Mouse (Mus musculus) ES-Bruce4 (cell line): ENCODE measurements at regions not wholly inside any gene's neighbourhood (a gene's known extent, or its start where the extent isn't known, plus 50 kb on each side); places are given as distances from the start of the nearest gene placed in this dataset.

ENCODE experiments used
- H3K27ac ChIP-seq: 2 replicates; pipeline ENCODE4 v1.5.1; 2012; ENCODE audit warnings: low read length, inconsistent platforms; ENCODE audit not compliant: insufficient read depth
- H3K27me3 ChIP-seq: 2 replicates; pipeline ENCODE4 v1.6.1; 2012; ENCODE audit warnings: mild to moderate bottlenecking, low read length, inconsistent platforms; ENCODE audit not compliant: control insufficient read depth, poor library complexity, insufficient read depth, severe bottlenecking
- H3K36me3 ChIP-seq: 2 replicates; pipeline ENCODE4 v1.6.1; 2012; ENCODE audit warnings: inconsistent platforms, mild to moderate bottlenecking, low read length, moderate library complexity; ENCODE audit not compliant: control insufficient read depth, poor library complexity, insufficient read depth, severe bottlenecking
- H3K4me1 ChIP-seq: one replicate; pipeline ENCODE4 v1.8.1; 2011; ENCODE audit warnings: low read length; ENCODE audit not compliant: control insufficient read depth, insufficient read depth
- H3K4me3 ChIP-seq: 2 replicates; pipeline ENCODE4 v1.5.1; 2011; ENCODE audit warnings: low read depth, mild to moderate bottlenecking, low read length
- H3K9ac ChIP-seq: 2 replicates; pipeline ENCODE4 v1.6.1; 2012; ENCODE audit warnings: low read depth, mild to moderate bottlenecking, inconsistent platforms; ENCODE audit not compliant: poor library complexity, severe bottlenecking
- H3K9me3 ChIP-seq: replicated peaks from 2 replicates; pipeline ENCODE4 v1.6.1; 2012; ENCODE audit warnings: mild to moderate bottlenecking, low read length, inconsistent platforms; ENCODE audit not compliant: control insufficient read depth, poor library complexity, insufficient read depth, severe bottlenecking
- CTCF ChIP-seq: IDR thresholded peaks from one replicate; pipeline ENCODE4 v1.8.1; 2011; ENCODE audit warnings: low read depth, low read length
- EP300 ChIP-seq: IDR thresholded peaks from 2 replicates; pipeline ENCODE4 v1.6.1; 2011; ENCODE audit warnings: low read depth, low read length; ENCODE audit not compliant: insufficient read depth
- POLR2A ChIP-seq: IDR thresholded peaks from one replicate; pipeline ENCODE4 v1.8.1; 2011; ENCODE audit warnings: low read length; ENCODE audit not compliant: insufficient read depth

DNA sequence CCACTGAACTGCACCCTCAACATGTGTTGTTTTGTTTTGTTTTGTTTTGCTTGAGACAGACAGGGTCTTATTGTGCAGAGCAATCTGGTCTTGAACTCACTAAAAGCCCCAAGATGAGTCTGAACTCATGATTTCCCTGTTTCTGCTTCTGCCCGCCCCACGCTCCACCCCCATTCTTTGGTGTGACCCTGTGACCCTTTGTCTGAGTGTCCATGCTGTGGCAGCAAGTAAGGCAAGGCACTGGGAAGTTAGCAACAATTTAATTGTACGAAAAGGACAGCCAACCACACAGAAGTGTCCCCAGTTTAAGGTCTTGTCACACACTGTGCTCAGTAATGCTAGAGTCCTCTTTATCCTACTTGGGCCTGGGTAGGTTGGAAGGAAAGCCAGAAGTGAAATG lies 213.6 kb upstream of the Hes1 start:
- H3K27me3 ChIP-seq, result no peaks in the 10 kb centered on the region
- H3K9me3 ChIP-seq, result no peaks in the 10 kb centered on the region
- no peaks in the 10 kb centered on the region for H3K4me1 ChIP-seq
- H3K27ac ChIP-seq, result no peak overlapping the region
- H3K36me3 ChIP-seq, result no peaks in the 10 kb centered on the region
- no peak overlapping the region for H3K9ac ChIP-seq
- TF ChIP-seq POLR2A, result no peak
- no peak for TF ChIP-seq EP300
- no peak for TF ChIP-seq CTCF
- H3K4me3 ChIP-seq, result no peak overlapping the region

DNA sequence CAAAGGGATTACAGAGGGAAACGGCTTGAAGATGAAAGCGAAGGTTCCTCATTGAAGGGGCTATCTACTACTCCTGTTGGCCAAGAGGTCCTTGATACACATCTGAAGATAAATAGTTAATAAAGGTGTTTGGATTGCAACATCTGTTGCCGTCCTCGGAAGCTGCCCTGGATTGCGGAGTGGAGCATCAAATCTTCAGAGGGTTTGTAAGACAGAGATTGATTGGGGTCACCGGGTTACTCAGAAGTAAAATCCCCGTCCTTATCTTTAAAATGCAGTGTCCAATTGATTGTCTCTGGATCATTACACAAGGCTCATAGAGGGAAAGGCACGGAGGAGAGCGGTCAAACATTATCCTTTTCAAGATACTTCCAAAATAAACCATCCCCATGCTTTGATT lies 212.4 kb upstream of the Hes1 start:
- no peaks in the 10 kb centered on the region for H3K9me3 ChIP-seq
- H3K36me3 ChIP-seq, result no peaks in the 10 kb centered on the region
- H3K27me3 ChIP-seq, result no peaks in the 10 kb centered on the region
- H3K9ac ChIP-seq, result no peak overlapping the region
- H3K4me3 ChIP-seq, result no peak overlapping the region
- TF ChIP-seq EP300 (no peak), POLR2A (no peak), CTCF (no peak)
- no peak overlapping the region for H3K27ac ChIP-seq
- no peaks in the 10 kb centered on the region for H3K4me1 ChIP-seq

DNA sequence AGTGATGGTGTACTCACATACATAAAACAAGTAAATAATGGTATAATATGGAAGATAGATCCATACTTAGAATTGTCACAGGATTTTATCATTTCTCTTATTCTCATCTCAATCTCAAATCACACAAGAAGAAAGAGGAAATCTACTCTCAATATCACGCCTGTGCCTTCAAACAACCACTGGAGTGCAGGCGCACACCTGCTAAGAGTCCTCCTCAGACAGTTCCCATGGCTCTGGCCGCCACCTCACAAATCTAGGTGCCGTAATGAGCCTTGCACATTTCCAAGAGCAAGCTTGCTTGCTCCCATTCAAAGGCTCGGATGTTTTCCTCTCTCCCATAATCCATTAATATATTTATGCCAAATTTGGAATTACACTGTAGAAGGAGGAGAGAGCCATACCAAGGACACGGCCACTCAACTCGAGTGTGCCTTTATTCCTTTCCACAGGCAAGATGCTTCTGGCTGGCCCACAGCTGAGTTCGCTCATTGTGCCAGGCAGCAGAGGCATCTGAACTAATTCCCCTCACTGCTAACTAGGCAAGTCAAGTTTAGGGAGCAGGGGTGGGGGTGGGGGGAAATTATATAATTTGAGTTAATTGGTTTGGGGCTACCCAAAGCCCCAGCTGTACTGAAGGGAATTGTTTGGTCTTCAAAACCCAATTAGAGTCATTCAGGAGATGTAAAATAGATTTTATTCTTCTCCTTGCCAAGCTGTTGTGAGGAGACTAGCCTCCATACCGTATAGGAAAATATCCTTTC lies 209.2 kb upstream of the Hes1 start:
- H3K27me3 ChIP-seq, result no peaks in the 10 kb centered on the region; the same call in 1 of the 2 replicates
- H3K9ac ChIP-seq, result no peak overlapping the region
- TF ChIP-seq CTCF (no peak), POLR2A (no peak), EP300 (no peak)

DNA sequence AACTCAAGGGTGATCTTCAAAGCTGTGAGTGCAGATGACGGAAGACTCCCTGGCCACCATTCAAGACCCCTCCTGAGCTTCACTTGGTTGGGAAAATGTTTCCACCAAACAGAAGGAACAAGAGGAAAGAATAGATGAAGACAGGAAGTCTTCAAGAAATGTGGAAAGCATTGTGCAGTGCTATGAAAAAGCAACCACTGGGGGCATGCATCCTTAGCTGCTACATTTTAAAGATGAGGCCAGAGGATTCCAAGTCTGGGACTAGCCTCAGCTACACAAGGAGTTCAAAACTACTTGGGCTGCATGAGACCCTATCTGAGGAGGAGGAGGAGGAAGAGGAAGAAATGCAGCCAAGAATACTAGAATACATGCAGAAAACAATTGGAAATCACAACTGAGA lies 207.6 kb upstream of the Hes1 start:
- no peak overlapping the region for H3K9ac ChIP-seq
- H3K4me3 ChIP-seq, result no peak overlapping the region
- H3K27ac ChIP-seq, result no peak overlapping the region
- no peaks in the 10 kb centered on the region for H3K4me1 ChIP-seq
- H3K9me3 ChIP-seq, result no peaks in the 10 kb centered on the region
- TF ChIP-seq EP300 (no peak), POLR2A (no peak), CTCF (no peak)
- no peaks in the 10 kb centered on the region for H3K36me3 ChIP-seq
- H3K27me3 ChIP-seq, result no peaks in the 10 kb centered on the region; the same call in 1 of the 2 replicates

More for the DNA sequence above, 209.2 kb upstream of the Hes1 start:
- Histone ChIP-seq H3K9me3 (no peaks in the 10 kb centered on the region), H3K4me3 (no peak overlapping the region), H3K4me1 (no peaks in the 10 kb centered on the region), H3K27ac (no peak overlapping the region), H3K36me3 (no peaks in the 10 kb centered on the region)

DNA sequence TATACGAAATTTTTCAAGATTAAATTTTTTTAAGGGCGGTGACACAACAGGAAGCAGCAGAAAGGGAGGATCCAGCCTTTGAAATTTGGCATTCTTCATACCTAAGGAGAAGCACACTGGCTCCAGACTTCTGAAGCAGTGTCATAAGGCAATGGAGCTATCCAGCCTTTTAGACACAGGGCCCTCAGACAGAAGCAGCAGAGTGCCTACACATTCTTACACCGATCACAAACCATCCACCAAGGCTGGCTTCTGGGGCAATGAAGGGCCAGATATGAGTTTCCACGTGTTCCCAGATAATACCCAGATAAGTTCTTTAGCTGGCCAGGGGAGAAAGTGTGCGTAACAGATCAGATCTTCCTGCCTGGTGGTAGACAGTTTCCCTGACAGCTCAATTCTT lies 205.5 kb upstream of the Hes1 start:
- Histone ChIP-seq H3K4me1 (no peaks in the 10 kb centered on the region), H3K27ac (no peak overlapping the region), H3K9me3 (no peaks in the 10 kb centered on the region), H3K9ac (no peak overlapping the region), H3K36me3 (no peaks in the 10 kb centered on the region), H3K27me3 (no peaks in the 10 kb centered on the region; the same call in 1 of the 2 replicates), H3K4me3 (no peak overlapping the region)
- TF ChIP-seq CTCF, result no peak
- no peak for TF ChIP-seq EP300
- TF ChIP-seq POLR2A, result no peak

DNA sequence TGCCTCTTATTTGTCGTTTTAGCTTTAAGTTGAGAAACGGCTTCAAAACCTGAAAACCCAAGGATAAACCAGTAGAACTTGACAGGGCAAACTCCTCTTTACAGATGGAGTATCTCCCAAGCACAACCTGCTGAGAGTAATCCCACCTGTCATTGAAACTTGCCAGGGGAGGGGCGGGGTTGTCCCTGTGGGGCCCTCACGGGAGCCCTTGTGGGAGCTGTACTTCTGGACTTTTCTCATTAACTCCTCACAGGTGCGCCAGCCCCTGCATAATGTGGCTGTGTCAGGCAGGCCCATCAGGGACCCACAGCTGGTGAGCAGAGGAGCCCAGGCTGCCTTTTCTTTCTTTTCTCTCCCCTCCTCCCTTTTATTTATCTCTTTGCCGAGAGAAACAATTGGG lies 203.9 kb upstream of the Hes1 start:
- H3K27ac ChIP-seq, result no peak overlapping the region
- no peaks in the 10 kb centered on the region for H3K4me1 ChIP-seq
- no peak overlapping the region for H3K9ac ChIP-seq
- no peak overlapping the region for H3K4me3 ChIP-seq
- no peaks in the 10 kb centered on the region for H3K9me3 ChIP-seq
- TF ChIP-seq CTCF, result no peak
- no peak for TF ChIP-seq EP300
- TF ChIP-seq POLR2A, result no peak
- H3K27me3 ChIP-seq, result no peaks in the 10 kb centered on the region; the same call in 1 of the 2 replicates
- no peaks in the 10 kb centered on the region for H3K36me3 ChIP-seq
